Mouse (Mus musculus) spleen, postnatal 4 days (tissue): Measurements from ENCODE around the gene Myl10.
"Not testable (repeated sequence)": the region's sequence is repeated elsewhere in the genome, so short reads cannot be mapped to it uniquely, and the experiment has no call there.

ENCODE experiments used
- DNase-seq, 2 experiments: peaks; one replicate each; pipeline ENCODE4 v3.0.0; 2022; ENCODE audit warnings: low spot score in 2 of 2

Gene Myl10

DNA sequence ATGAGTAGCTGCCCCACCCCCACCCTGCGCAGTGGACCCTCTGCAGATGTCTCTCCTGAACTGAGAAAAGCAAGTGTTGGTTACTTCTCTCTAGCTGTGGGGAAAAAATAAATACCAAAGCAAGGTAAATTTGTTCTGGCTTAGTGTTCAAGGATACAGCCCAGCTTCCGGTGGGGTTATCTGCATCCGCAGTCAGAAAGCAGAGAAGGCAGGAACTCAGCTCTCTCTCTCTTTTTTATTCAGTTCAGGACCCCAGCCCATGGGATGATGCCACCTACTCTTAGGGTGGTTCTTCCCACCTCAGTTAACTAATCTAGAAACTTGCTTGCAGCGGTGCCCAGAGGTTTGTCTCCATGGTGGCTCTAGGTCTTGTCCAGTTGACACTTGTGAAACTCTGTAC is at the start of gene Myl10:
Gene Myl10, plus strand, starts transcription at position 363 of the 400 bp plus-strand sequence.
- DNase-seq, result no peak

DNA sequence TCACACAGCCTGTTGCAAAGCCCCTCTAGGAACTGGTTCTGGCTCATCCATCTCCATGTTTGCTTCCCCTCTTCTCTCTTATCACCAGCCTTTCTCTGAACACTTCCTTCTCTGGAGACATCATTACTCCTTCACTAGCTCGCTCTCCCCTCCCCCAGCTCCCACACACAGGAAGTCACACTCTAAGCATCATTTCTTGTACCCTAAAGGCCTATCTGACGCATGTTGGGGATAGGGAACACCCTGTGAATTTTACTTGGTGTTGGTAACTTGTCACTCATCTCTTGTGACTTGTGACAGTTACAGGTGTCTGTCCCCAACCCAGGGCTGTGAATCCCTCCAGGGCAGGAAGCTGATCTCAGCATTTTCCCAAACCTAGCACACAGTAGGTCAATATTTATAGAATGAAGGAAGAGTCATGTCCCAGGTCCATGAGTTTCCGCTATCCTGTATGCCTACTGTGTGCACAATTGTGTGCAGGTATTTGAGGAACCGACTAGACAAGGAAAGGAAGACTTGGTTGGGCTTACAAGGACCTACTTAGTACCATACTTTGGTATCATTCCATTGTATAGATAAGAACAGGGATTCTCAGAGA is 46.1 kb upstream of the Myl10 start:
- no peak for DNase-seq

DNA sequence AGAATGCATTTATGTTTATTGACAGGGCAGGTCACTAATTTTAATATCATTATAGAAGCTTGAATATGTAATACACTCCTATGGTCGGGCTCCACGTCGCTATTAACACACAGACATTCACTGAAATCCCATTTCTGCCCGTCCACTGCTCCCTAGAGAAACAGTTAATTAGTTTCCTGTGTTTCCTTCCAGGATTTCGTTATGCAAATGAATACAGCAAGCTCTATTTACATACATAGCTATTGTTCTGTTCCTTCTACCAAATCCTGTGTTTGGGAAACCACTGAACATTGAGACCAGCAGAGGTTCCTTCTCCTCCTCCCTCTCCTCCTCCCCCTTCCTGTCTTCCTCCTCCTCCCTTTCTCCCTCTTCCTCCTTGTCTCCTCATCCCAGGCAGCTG is 43.9 kb upstream of the Myl10 start:
- DNase-seq, result no peak

DNA sequence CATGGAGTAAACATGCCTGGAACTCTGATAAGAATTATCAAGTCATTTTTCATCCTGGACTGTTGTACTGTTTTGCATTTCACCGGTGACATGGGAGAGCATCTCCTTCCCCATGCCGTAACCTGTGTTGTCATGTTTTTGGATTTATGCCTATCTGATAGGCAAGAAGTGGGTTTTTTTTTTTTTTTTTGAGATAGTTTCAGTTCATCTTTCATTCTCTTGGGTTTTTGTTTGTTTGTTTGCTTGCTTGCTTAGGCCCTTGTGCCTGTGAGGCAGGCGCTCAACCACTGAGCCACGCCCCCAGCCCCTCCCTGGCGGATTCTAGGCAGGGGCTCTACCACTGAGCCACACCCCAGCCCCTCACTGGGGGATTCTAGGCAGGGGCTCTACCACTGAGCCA is 43.3 kb upstream of the Myl10 start:
- no peak for DNase-seq

DNA sequence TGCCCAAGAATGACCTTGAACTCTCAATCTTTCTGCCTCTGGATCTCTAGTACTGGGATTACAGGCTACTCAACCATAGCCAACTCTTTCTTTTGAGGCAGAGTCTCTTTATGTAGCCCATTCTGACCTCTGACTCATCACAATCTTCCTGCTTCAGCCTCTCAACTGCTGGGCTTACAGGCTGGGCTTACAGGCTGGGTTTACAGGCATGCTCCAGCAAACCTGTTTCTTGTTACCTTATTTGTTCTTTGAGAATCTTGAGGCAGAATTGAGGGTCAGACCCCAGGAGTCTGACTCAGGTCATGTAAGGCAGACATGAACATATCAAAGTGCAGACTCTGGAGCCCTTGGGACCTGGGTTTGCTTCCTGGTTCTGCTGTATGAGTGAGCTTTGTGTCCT is 38.5 kb upstream of the Myl10 start:
- DNase-seq, result no peak

DNA sequence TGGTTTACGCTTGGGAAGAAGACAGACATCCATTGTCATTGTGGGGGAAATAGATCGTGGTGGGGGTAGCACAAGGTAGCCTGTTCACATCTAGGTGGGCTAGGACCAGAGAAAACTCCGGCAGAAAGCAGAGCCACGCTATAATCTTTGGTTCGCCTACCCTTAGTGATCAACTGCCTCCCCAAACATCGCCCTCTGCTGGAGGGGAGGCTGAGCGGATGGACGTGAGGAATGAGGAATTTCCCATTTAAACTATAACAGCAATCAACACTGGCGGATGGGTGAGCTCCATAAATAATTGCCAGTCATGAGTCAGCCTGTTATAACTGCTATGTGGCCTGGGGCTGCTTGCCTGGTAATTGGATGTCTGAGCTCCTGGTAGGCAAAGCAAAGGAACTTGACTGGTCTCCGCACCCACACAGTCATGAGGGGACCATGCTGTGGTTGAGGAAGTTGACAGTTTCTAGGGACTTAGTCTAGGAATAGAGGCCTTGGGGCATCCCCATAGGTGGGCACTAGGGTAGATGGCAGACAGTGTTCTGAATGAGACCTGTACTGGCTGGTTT is 36.0 kb upstream of the Myl10 start:
- no peak for DNase-seq

DNA sequence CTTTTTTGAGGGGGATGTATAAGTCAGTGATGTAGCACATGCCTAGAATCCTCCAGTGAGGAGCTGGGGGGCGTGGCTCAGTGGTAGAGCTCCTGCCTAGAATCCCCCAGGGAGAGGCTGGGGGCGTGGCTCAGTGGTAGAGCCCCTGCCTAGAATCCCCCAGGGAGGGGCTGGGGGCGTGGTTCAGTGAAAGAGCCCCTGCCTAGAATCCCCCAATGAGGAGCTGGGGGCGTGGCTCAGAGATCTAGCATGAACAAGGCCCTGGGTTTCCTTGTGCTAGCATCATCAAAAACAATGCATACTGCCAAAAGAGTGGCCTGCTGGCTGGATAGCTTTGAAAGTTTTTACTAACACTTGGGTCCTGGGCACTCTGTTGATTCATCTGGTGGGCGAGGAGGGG is 32.2 kb upstream of the Myl10 start:
- not testable (repeated sequence) for DNase-seq

DNA sequence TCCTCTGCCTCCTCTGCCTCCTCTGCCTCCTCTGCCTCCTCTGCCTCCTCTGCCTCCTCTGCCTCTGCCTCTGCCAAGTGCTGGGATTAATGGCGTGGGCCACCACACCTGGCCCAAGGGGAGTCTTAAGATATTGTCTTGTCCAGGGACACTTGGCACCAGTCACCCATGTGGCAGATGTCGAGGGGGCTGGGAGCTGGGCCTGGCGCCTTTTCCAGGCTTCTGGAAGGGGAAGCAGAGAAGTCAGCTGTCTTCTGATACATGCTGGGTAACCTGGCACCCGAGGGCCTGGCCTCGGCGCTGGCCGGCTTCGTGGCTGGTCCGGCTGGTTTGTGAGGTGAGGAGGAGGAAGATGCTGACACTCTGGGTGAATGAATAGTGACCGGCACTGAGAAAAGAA is 30.7 kb upstream of the Myl10 start:
- no peak for DNase-seq

DNA sequence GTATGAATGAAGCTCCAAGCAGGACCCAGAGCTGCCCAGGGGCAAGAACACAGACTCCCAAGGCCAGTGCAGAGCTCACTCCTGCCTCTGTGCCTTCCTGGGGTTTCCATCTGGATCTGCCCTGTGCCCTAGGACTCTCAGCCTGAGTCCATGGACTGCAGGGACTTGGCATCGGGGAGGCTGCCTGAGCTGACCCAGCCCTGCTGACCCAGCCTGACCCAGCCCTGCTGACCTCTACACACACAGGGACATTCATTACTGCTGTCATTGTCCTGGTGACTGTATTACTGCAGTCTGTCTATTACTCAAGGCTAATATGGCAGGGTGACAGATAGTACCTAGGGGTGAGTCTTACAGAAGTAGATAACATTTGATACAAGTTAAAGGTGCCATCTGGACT is 30.1 kb upstream of the Myl10 start:
- DNase-seq, result no peak

DNA sequence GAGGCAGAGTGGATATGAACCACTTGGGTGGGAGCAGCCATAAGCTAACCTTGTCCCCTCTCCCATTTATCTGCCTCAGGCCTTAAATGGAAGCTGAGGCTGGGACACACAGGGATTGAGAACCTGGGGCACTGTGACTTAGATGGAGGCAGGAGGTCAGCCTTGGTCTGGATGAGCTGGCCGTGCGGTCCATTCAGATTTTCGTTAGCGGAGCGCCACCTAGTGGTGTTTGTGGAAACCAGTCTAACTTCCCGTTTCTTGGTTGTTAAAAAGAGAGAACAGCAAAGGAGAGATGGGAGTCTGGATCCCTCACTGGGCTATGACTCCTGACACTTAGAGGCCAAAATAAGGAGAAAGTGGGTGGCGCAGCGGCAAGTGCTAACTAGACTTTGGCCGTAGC is 28.4 kb upstream of the Myl10 start:
- DNase-seq, result peak; percentile 63 to 89

DNA sequence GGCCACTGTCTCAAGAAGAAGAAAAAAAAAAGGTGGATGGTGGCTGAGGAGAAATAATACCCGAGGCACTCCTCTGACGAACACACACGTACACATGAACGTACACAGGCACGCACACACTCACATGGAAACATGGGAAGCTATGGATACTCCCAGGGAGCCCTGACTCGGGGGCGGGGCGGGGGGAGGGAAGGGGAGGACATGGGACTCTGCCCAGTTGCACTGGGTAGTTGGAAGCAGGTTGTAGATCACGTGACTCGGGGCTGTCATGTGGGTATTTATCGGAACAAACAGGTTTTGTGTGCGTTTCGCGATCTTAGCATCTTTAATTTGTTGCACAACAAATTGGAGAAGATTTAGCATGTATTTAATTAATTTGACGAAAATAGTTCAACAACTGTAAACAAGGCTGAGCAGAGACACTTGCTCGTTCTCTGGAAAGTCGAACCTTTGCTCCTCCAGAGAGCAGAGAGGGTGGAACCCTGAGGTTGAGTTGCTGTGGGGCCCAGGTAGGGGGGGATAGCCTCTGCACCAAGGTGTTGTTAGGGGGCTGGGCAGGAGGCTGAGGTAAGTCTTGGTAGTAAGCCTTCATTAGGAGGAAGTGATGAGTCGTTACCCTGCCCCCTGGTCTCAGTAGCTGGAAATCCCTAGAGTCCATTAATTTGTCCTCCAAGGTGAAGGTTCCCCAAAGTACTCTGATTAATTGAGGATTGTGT is 16.5 kb upstream of the Myl10 start:
- no peak for DNase-seq

DNA sequence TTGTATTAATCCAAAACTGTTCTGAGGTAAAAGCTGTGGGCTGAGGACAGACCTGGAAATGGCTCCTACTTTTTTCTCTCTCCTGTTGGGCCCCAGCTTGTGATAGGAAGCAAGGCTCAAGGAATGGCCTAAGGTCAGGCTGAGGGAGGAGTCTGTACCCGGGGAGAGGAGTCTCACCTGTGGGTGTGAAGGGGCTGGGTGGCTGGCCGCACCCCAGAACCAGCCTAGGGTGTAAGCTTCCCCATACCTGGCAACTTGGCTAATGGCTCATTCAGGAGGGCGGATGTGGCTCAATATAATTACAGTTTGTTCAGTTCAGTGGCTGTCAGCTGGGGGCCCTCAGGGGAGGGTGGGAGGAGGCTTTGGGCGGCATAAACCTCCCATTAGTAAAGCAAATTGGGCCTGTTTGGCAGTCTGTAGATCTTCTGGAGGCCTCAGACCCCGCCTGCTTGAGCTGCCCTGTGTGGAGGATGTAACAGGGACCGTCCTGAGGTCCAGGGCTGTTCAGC is 14.1 kb upstream of the Myl10 start:
- no peak for DNase-seq

DNA sequence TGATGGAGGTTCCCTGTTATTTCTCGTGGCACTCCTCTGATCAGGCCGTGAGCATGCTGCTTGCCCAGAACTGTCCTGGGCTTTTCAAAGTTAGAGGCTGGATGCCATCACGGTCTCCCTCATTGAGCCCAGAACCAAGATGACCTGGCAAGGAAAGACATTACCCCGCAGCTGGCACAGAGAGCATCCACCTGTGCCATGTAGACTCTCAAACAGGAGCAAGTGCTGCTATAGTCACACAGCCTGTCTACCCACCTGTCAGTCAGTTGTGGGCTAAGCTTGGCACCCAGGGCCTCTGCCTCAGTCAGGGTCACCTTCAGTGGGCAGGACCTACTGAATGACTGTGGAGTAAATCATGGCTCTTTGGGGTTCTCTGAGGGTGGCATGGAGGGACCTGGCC is 6.6 kb upstream of the Myl10 start:
- no peak for DNase-seq

DNA sequence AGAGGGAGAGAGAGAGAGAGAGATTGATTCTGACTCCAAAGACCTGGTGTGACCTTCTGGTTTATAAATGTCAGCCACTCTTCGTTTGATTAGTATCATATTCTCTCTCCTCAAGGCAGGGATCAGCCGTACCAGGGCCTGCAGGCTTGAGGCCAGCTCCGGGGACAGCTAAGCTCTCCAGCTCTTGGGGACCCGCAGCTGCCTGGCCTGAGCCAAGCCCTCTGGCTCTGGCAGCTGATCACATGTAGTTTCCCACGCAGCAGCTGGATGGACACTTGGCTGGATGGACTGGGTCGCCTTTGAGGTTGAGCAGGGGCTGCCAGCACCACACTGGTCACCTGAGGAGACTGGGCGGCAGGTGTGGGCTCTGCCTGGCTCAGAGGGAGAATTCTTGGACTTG is 5.4 kb upstream of the Myl10 start:
- DNase-seq, result no peak

DNA sequence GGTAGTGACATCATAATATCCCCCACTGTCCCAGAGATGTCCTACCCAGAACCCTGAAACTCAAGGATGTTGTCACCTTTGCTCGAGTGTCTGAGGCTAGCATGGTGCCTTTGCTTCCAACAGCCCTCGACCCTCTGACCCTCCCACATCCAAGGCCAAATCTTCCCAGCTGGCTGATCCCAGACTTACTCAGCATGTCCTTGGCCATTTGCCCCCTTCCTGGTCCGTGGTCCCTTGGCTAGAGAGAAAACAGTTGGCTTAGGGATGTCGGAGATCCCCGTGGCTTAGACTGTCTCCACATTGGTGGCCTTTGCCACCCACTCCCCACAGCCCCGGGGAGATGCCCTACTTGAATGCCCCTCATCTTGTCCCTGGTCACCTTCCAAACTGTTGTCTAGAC is 4.1 kb upstream of the Myl10 start:
- DNase-seq, result no peak

DNA sequence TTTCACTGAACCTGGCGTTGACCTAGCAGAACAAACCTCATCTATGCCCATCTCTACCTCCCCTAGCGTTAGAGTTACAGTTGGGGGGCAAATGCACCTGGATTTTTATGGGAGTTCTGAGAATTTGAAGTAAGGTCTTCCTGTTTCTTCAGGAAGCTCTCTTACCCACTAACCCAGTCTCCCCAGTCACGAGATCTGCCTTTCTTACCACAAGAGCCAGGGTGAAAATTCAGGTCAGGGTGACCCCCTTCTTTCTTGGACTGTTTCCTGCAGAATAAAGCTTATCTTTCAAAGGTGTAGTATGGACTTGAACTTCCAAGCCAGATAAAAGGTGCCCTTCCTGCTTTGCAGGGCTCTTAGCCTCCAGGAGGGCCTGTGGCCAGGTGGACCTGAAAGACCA is 1.8 kb upstream of the Myl10 start:
- no peak for DNase-seq

DNA sequence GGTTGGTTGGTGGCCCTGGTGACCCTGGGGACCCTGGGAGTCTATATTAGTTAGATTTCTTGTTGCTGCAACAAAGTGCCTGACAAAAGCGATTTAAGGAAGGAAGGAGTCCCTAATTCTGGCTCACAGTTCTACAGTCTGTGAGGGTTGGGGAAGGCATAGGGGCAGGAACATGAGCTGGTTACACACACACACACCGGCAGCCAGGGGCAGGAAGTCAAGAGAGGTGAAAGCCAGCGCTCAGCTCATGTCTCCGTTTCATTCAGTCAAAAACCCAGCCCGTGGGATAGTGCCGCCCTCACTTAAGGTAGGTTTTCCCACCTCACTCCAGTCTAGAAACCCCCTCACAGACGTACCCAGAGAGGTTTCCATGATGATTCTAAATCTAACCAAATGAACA is 472 bp downstream of the Myl10 start:
- DNase-seq, result no peak

DNA sequence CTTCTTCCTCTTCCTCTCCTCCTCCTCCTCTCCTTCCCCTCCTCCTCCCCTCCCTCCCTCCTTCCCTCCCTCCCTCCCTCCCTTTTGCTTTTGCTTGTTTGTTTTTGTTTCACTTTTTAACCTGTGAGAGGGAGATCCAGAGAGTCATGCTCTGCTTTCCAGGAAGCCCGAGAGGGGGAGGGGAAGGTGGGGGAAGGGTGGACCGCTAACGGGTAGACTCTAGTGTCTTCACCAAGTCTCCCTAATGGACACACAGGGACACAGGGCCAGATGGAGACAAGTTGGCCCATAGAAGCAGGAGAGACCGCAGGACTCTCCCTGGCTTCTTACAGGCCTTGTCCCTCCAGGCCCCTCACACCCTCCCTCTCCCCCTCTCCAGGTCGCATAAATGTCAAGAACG is 2.0 kb downstream of the Myl10 start:
- DNase-seq, result no peak

DNA sequence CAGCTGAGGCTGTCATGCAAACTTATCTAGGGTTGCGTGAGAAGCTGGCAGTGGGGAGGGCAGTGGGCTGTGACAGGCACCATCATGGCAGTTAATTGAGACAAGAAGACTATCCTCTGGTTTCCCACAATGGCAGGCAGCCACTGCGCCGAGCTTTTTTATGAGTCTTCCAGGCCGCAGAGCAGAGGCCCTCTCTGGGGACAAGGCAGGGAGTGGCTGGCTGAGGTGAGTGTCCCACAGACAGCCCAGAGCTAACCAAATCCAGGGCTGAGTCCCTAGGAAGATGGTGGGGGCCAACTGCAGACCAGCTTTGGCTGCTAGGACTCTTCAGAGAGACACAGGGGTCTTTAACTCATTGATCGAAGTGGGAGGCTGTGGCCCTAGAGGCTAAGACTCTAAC is 3.6 kb downstream of the Myl10 start:
- no peak for DNase-seq

DNA sequence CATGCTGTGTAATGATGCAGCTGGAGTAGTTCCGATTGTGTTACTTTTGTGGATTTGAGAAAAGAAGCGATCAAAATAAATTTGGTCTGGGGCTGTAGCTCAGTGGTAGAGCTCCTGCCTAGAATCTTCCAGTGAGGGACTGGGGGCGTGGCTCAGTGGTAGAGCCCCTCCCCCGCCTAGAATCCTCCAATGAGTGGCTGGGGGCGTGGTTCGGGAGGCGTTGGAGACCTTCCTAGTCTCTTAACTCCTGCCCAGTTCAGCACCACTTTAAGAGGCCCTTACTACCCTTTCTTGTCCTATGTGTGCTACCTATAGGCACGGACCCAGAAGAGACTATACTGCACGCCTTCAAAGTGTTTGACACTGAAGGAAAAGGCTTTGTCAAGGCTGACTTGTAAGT is 4.7 kb downstream of the Myl10 start:
- DNase-seq, result no peak

DNA sequence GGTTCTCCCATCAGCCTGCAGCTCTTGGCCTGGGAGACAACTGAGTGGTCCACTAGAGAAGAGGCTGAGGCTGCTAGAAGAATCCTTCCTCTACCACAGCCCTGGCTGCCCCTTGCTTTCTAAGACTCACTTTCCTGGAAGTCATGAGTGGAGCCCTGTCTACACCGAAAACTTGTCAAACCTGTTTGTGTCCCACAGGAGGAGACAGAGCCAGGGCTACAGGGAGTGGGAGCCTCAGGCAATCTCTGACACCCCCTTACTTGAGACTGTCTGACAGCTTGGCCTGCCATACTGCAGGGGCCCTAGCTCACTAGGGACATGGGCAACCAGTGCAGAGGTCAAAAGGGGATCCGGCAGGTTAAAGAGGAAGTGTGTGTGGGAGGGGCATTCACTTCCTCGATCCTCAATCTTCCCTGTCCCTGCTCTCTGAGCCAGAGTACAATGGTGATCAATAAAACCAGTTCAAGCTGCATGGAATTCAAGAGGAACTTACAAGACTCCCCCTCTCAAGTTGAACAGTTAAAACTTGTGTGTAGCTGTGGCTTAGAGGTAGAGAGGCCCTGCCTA is 9.3 kb downstream of the Myl10 start:
- no peak for DNase-seq

DNA sequence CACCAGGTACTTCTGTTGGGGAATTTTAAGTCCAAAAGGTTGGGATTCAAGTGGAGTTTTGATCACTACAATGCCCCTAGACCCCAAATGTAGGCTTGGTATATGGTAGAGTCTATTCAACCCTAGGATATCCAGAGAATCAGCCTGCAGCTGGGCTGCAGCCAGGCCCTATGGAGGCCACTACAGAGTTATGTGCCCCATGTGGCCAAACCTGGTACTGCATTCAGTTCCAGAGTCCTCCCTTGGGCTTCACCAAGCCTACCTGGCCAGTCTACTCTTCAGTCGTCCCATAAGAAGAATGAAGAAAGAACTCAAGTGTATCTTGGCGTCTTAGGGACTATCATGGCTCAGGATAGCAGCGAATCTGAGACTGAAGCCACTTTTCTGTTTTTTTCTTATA is 10.8 kb downstream of the Myl10 start:
- DNase-seq, result peak; percentile 64 to 92

DNA sequence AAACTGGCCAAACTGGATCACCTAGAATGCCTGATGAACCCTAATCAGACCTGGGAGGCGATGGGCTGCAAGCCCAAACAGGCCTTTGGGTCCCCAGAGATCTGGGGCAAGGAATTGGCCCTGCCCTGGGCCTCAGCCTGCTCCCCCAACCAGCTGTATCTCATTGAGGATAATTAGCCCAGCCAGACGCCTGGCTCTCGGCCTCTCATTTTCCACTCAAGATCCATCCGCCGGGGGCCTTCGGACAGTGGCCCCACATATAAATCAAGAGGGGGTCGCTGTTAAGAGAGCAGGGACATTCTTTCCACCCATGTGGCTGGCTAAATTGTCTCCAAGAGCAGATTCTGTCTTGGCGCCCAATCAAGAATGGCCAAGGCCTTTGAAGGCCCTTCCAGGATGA is 11.2 kb downstream of the Myl10 start:
- DNase-seq, result no peak
